Mouse (Mus musculus) cerebellum, adult 9-10 months (tissue): ENCODE measurements around the gene Map7d1.

Experiments
- DNase-seq: peaks from one replicate; pipeline ENCODE4 v3.0.0; 2022

Map7d1 gene

GRCm38 (mm10) chr4:126256131-126256791 is at the start of gene Map7d1:
Gene Map7d1 (minus strand): TSS chr4:126256343.
- peak; percentile 93 for DNase-seq

DNA sequence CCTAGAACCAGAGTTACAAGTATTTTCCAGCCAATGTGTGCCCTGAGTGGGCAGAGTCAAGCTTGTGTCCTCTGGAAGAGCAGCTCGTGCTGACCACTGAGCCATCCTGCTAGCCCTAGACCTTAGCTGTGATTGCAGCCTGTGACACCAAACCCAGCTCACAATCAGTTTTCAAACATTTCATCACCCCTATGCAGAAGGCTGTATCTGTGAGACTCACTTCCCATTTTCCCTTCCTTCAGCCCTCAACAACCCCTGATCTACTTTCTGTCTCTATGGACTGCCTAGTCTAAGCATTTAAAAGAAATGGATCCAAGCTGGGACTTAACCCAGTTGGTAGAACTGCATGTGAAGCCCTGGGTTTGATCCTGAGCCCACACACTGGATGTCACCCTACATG is 49.3 kb upstream of the Map7d1 start:
- DNase-seq: no peak

DNA sequence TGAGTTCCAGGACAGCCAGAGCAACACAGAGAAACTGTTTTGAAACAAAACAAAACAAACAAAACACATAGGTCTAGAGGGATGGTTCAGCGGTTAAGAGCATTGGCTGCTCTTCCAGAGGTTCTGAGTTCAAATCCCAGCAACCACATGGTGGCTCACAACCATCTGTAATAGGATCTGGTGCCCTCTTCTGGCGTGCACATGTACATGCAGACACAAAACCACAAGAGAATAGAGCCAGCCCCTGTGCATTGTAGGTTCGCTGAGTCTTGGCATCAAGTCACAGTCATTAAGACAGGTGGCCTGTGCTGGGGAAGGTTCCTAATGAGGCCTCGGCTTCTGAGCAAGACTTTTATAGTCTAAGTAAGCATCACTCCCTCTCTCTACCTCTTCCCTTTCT is 47.7 kb upstream of the Map7d1 start:
- no peak for DNase-seq

- DNase-seq: peak; percentile 61
These were observed 45.6 kb upstream of the Map7d1 start for GRCm38 (mm10) chr4:126301584-126302309.

DNA sequence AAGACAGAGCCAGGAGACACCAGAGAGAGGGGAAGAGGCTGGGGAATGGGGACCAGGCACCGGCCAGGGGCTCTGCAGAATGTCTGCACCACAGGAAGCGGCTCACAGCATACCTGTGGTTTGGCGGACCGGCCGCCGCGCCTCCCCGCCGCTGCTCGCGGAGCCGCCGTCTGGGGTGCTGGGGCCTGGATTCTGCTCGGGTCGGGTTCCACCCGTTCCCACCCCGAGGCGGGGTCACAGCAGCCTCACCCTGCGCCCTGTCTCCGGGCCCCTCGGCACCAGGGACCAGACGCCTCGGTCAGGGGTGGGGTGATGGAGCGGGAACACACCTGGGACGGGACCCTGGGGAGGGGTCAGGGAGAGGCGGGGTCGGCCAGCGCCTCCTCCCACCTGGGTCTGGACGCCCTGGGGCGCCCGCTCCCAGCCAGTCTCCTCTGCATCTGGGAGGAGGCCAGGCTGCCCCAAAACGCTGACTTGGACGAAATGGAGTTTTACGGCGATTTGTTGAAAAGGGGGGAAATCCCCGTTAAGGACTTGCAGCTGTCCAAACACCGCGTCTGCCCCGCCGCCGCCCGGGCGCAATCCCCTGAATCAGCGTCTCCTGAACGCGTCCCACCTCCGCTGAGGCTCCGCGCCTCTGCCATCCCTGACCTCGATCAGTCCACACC is 44.9 kb upstream of the Map7d1 start:
- peak; percentile 27 for DNase-seq

GRCm38 (mm10) chr4:126296617-126297101 is 40.5 kb upstream of the Map7d1 start:
- DNase-seq: peak; percentile 64

DNA sequence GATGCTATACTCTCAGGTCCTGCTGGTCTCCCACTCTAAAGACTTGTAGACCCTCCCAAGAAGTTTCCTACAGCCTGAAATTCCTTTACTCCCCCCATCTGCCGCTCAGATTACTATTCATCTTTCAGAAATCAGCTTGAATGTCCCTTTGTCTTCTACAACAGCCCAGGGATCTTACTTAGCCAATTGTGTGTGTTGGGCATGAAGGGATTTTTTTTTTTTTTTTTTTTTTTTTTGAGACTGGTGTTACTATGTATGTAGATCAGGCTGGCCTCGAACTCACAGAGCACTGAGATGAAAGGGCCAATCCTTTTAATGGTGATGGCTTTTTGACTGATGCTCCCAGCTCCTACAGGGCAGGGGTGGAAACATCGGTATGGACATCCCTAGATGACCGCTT is 39.8 kb upstream of the Map7d1 start:
- DNase-seq: no peak

DNA sequence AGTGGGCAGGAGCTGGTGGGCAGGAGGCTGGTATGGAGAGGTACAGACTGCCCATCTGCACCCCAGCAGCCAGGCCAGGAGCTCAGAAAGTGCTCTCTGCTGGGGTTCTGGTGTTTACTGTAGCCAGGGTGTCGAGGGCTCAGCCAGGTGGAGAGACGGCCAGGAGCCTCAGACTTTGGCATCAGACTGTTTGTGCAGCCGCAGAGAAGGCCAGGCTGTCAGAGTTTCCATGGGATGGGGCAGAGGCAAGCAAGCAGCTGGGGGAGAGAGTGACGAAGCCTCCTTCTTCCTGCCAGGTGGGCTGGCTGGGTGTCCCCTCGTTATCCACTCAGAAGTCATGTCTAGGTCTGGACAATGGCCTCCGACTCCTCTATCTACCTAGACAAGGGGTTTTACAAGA is 39.0 kb upstream of the Map7d1 start:
- DNase-seq: no peak

GRCm38 (mm10) chr4:126291196-126291595 is 35.1 kb upstream of the Map7d1 start:
- no peak for DNase-seq

DNA sequence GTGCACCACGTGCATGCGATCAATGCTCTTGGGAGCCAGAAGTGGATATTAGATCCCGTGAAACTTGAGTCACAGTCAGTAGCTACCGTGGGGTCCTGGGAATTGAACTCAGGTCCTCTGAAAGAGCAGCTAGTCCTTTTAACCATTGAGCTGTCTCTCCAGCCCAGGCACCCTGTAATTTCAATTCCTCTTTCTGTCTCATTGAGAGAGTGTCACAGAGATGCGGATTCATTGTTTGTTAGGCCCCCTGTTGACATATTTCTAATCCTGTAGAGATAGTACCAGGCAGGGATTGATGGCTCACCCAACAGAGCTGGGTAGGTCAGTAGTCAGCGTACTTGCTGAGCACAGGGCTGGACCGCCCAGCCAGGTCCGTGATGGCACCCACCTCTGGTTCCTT is 34.2 kb upstream of the Map7d1 start:
- DNase-seq: no peak

DNA sequence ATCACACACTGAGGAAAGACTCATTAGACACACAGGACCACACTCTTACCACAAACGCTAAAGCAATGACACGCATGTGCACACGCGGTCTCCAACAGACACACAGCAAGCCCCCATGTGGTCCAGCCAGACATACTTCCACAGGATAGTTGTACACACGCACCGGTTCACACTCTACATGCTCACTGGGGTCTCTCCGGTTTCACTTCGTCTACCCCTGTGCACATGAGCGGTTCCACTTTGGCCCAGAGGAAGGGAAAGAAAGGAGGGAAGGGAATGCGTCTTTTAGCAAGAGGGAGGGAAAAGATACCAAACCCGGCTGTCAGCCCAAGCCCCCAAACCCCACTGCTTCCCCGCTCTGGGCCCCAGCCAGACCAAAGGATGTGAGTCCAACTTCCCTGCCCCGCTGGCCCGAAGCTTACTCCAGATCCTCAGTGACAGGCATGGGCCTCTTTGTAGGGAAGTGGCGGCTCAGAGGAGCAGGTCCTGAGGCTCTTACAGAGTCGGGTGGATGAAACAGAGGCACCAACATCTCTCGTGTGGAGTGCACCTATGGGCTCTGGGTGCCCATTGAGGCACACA is 32.0 kb upstream of the Map7d1 start:
- no peak for DNase-seq

DNA sequence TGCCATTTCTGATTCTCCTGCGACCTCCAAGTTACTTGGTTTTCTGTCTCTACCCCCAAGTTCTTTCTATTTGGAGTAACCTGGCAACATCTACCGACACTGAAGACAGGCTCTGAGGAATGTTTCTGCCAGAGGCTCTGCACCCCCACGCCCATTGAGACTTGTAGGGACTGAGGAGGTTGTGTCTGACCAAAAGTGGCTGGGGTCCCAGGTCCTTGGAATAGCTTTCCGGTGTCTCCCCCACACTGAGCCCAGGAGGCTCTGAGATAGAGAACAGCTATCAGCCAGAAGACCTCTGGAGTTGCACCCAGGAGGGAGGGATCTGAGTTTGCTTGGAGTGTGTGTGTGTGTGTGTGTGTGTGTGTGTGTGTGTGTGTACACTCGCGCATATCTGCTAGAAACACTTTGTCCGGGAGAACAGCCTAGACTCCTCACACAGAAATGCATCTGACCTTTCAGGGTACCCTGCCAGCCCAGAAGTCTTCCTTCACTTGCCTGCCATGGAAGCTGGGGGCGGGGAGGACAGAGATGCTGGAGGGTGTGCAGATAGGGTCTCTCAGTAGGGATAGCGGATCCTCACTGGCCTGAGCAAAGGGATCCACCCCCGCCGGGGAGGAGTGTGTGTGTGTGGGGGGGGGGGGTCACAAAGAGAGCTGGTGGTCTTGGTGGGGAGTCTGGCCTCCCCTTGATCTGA is 31.3 kb upstream of the Map7d1 start:
- no peak for DNase-seq

- no peak for DNase-seq
These were observed 30.3 kb upstream of the Map7d1 start, which contains the start of gene Col8a2 for GRCm38 (mm10) chr4:126286492-126286891. Gene Col8a2 (plus strand): TSS chr4:126286793.

- DNase-seq: no peak
These were observed 27.4 kb upstream of the Map7d1 start for GRCm38 (mm10) chr4:126283582-126283981.

DNA sequence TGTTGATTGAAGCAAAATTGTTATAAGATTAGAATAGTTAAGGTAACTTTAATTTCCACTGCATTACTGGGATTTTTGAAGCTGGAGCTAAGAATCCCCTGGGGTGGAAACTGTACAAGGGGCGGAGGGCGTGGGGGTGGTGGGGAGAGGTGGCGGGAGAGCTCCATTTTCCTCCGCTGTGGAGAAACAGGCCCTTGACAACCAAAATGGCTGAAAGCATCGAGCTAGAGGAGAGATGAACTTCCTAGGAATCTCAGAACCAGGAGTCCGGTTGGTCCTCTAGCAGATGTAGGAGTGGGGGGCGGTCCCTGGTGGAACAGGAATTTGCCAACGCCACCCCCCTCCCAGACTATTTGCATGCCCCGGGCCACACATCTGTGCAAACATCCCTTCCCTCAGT is 25.6 kb upstream of the Map7d1 start:
- no peak for DNase-seq

- no peak for DNase-seq
These were observed 22.8 kb upstream of the Map7d1 start for GRCm38 (mm10) chr4:126278961-126279360.

DNA sequence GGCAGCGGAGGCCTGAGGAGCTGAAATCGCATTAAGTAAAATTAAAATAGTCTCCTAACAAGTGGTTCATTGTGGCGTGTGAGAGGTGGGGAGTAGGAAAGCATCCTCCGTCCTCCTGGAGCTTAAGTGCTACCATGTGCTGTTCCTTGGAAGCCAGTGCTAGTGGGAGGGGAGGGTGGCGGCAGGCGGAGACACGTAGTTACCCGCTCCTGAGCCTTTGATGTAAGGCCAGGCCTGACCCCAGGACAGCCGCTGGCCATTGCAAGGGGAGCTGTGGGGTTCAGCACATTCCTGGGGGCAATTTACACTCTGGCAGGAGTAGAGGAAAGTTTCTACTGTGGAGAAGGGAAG is 22.4 kb upstream of the Map7d1 start:
- no peak for DNase-seq

- DNase-seq: peak; percentile 80
These were observed 21.9 kb upstream of the Map7d1 start for GRCm38 (mm10) chr4:126277906-126278564.

GRCm38 (mm10) chr4:126275681-126276131 is 19.6 kb upstream of the Map7d1 start:
- DNase-seq: peak; percentile 86

DNA sequence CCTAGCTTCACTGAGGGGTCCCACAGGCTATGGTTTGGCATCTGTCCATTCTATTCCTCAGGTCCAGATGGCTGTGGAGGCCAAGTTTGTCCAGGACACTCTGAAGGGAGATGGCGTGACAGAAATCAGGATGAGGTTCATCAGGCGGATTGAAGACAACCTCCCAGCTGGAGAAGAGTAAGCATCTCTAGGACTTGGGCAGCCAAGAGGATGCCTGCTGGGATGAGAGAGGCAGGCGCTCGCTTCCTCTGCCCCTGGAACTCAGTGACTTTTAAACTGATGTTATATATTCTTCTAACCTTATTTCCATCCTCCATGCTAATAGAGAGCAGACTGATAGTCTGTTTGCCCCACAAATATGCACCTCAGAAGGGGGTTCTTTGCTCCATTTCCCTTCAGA is 18.9 kb upstream of the Map7d1 start:
- peak; percentile 79 for DNase-seq

- DNase-seq: peak; percentile 95
These were observed 17.6 kb upstream of the Map7d1 start for GRCm38 (mm10) chr4:126273753-126274152.

- no peak for DNase-seq
These were observed 13.1 kb upstream of the Map7d1 start for GRCm38 (mm10) chr4:126269292-126269691.
